Comparison of ENCODE assay signal across 17 mouse cellular contexts in genomic region chr16:25087741-25088648, GRCm38 (mm10).
A peak's percentile ranks its signal among the peaks of the same experiment; 100 is the strongest.
DNase-seq lines count a peak whose midpoint lies in the region; ATAC-seq and TF ChIP-seq lines count a peak whose summit lies in the region.
"Had no signal": no experiment of that assay in that cellular context is flagged by ENCODE, and none has a peak within 500 bp of the region (broad histone marks: within the 10 kb centered on the region; RNA-seq: fewer than 3 reads in every experiment).

No protein-coding gene starts in this region.

- H3K27ac ChIP-seq in forebrain, embryonic 15.5 days (replicated peaks), result peak overlapping the region; percentile 58
- no peak overlapping the region for H3K27ac ChIP-seq in forebrain, embryonic 11.5 days (ENCODE audit: low read depth, low read length)
- no peak overlapping the region for H3K27ac ChIP-seq in hindbrain, postnatal 0 days
- no peak overlapping the region for H3K27ac ChIP-seq in hindbrain, embryonic 12.5 days
- H3K27ac ChIP-seq in neural tube, embryonic 12.5 days, result no peak overlapping the region
- H3K27ac ChIP-seq: embryonic facial prominence, embryonic 15.5 days; heart, embryonic 15.5 days; hindbrain, embryonic 13.5 days; limb, embryonic 12.5 days had no signal

- peak; percentile 82 for ATAC-seq in forebrain, embryonic 15.5 days (replicated peaks)
- no peak for ATAC-seq in forebrain, embryonic 11.5 days (replicated peaks; ENCODE audit: low FRiP score)
- no peak for ATAC-seq in hindbrain, postnatal 0 days
- no peak for ATAC-seq in hindbrain, embryonic 12.5 days (ENCODE audit: low FRiP score)
- ATAC-seq in neural tube, embryonic 12.5 days (ENCODE audit: low FRiP score, low read depth), result peak; percentile 37; the same call in 1 of the 2 replicates
- ATAC-seq: intestine, embryonic 16.5 days had no signal

- H3K4me2 ChIP-seq in forebrain, embryonic 15.5 days (replicated peaks), result no peak overlapping the region
- H3K4me2 ChIP-seq in forebrain, embryonic 11.5 days (ENCODE audit: low read depth, low read length, severe bottlenecking), result no peak overlapping the region
- H3K4me2 ChIP-seq in hindbrain, postnatal 0 days (ENCODE audit: low read depth, low read length), result no peak overlapping the region
- no peak overlapping the region for H3K4me2 ChIP-seq in hindbrain, embryonic 12.5 days (replicated peaks)
- H3K4me2 ChIP-seq in neural tube, embryonic 12.5 days (replicated peaks), result no peak overlapping the region
- H3K4me2 ChIP-seq: embryonic facial prominence, embryonic 15.5 days; heart, embryonic 15.5 days; hindbrain, embryonic 13.5 days; limb, embryonic 12.5 days; midbrain, embryonic 11.5 days had no signal

- no peaks in the 10 kb centered on the region for H3K27me3 ChIP-seq in forebrain, embryonic 15.5 days
- no peaks in the 10 kb centered on the region for H3K27me3 ChIP-seq in forebrain, embryonic 11.5 days (ENCODE audit: control insufficient read depth, insufficient read depth, low read length)
- no peaks in the 10 kb centered on the region for H3K27me3 ChIP-seq in hindbrain, postnatal 0 days (ENCODE audit: insufficient read depth, low read length)
- H3K27me3 ChIP-seq in hindbrain, embryonic 12.5 days, result no peaks in the 10 kb centered on the region
- no peaks in the 10 kb centered on the region for H3K27me3 ChIP-seq in neural tube, embryonic 12.5 days (replicated peaks)
- H3K27me3 ChIP-seq: embryonic facial prominence, embryonic 15.5 days; heart, embryonic 15.5 days; hindbrain, embryonic 13.5 days; limb, embryonic 12.5 days had no signal

- peaks cover 14% of the 10 kb centered on the region for H3K4me1 ChIP-seq in forebrain, embryonic 15.5 days
- H3K4me1 ChIP-seq in forebrain, embryonic 11.5 days (replicated peaks; ENCODE audit: control insufficient read depth, insufficient read depth, low read length), result no peaks in the 10 kb centered on the region
- no peaks in the 10 kb centered on the region for H3K4me1 ChIP-seq in hindbrain, postnatal 0 days (ENCODE audit: insufficient read depth, low read length)
- no peaks in the 10 kb centered on the region for H3K4me1 ChIP-seq in hindbrain, embryonic 12.5 days
- H3K4me1 ChIP-seq in neural tube, embryonic 12.5 days, result no peaks in the 10 kb centered on the region
- H3K4me1 ChIP-seq: embryonic facial prominence, embryonic 15.5 days; heart, embryonic 15.5 days; limb, embryonic 12.5 days had no signal

- 54% methylated on average over 10 of the region's 10 CpGs for WGBS in forebrain, embryonic 15.5 days
- WGBS in forebrain, embryonic 11.5 days, result 81% methylated on average over 10 of the region's 10 CpGs
- WGBS in hindbrain, postnatal 0 days, result 68% methylated on average over 10 of the region's 10 CpGs
- 73% methylated on average over 10 of the region's 10 CpGs for WGBS in hindbrain, embryonic 12.5 days
- 69% methylated on average over 10 of the region's 10 CpGs for WGBS in neural tube, embryonic 12.5 days

- TF ChIP-seq CTCF in hindbrain, postnatal 0 days (IDR thresholded peaks at IDR 0.05; ENCODE audit: low read depth), result no peak

- no peak overlapping the region for H3K4me3 ChIP-seq in forebrain, embryonic 15.5 days
- H3K4me3 ChIP-seq in forebrain, embryonic 11.5 days (ENCODE audit: low read depth, low read length), result no peak overlapping the region
- no peak overlapping the region for H3K4me3 ChIP-seq in hindbrain, postnatal 0 days (ENCODE audit: low read length)
- no peak overlapping the region for H3K4me3 ChIP-seq in hindbrain, embryonic 12.5 days
- H3K4me3 ChIP-seq in neural tube, embryonic 12.5 days, result no peak overlapping the region
- H3K4me3 ChIP-seq: embryonic facial prominence, embryonic 15.5 days; heart, embryonic 15.5 days; hindbrain, embryonic 13.5 days; limb, embryonic 12.5 days had no signal

- no peak for DNase-seq in forebrain, embryonic 11.5 days (ENCODE audit: low spot score)
- peak; percentile 14 for DNase-seq in hindbrain, postnatal 0 days (ENCODE audit: low spot score)
- no peak for DNase-seq in neural tube, embryonic 10.5 days (ENCODE audit: extremely low spot score, low spot score)
- peak; percentile 77 for DNase-seq in skeletal muscle tissue, adult 2 months (ENCODE audit: low read depth, low spot score)
- DNase-seq: cerebellum, adult 11-12 months; kidney, postnatal 4 days; right cerebral cortex, postnatal 4 days; thymus, adult 18-20 months had no signal

- no peaks in the 10 kb centered on the region for H3K9me3 ChIP-seq in forebrain, embryonic 15.5 days
- no peaks in the 10 kb centered on the region for H3K9me3 ChIP-seq in forebrain, embryonic 11.5 days (ENCODE audit: control insufficient read depth, low read length)
- H3K9me3 ChIP-seq in hindbrain, postnatal 0 days (ENCODE audit: low read length), result no peaks in the 10 kb centered on the region
- no peaks in the 10 kb centered on the region for H3K9me3 ChIP-seq in hindbrain, embryonic 12.5 days (replicated peaks)
- H3K9me3 ChIP-seq in neural tube, embryonic 12.5 days, result no peaks in the 10 kb centered on the region
- H3K9me3 ChIP-seq: embryonic facial prominence, embryonic 15.5 days; heart, embryonic 15.5 days; hindbrain, embryonic 13.5 days; limb, embryonic 12.5 days had no signal

- no peaks in the 10 kb centered on the region for H3K36me3 ChIP-seq in forebrain, embryonic 15.5 days
- no peaks in the 10 kb centered on the region for H3K36me3 ChIP-seq in forebrain, embryonic 11.5 days (ENCODE audit: control insufficient read depth, insufficient read depth, low read length)
- H3K36me3 ChIP-seq in hindbrain, postnatal 0 days (ENCODE audit: insufficient read depth, low read length), result no peaks in the 10 kb centered on the region
- H3K36me3 ChIP-seq in hindbrain, embryonic 12.5 days, result no peaks in the 10 kb centered on the region
- H3K36me3 ChIP-seq in neural tube, embryonic 12.5 days, result no peaks in the 10 kb centered on the region
- H3K36me3 ChIP-seq: embryonic facial prominence, embryonic 15.5 days; heart, embryonic 15.5 days; hindbrain, embryonic 13.5 days; limb, embryonic 12.5 days had no signal

- H3K9ac ChIP-seq in forebrain, embryonic 15.5 days (replicated peaks), result no peak overlapping the region
- H3K9ac ChIP-seq in forebrain, embryonic 11.5 days (ENCODE audit: low read length), result no peak overlapping the region
- no peak overlapping the region for H3K9ac ChIP-seq in hindbrain, postnatal 0 days (replicated peaks; ENCODE audit: low read length)
- H3K9ac ChIP-seq in hindbrain, embryonic 12.5 days, result no peak overlapping the region
- no peak overlapping the region for H3K9ac ChIP-seq in neural tube, embryonic 12.5 days
- H3K9ac ChIP-seq: embryonic facial prominence, embryonic 15.5 days; heart, embryonic 15.5 days; hindbrain, embryonic 13.5 days; limb, embryonic 12.5 days had no signal

Comparison
In these comparisons a context has a peak if more than half of its experiments do, and no peak if none do; other contexts are left out.
1. ATAC-seq: peak in forebrain, embryonic 15.5 days (single experiment) and neural tube, embryonic 12.5 days (single experiment); none in forebrain, embryonic 11.5 days (single experiment), hindbrain, postnatal 0 days (single experiment) and hindbrain, embryonic 12.5 days (single experiment).
2. DNase-seq: peak in hindbrain, postnatal 0 days (single experiment) and skeletal muscle tissue, adult 2 months (single experiment); none in forebrain, embryonic 11.5 days (single experiment) and neural tube, embryonic 10.5 days (single experiment).